Mouse (Mus musculus) CH12.LX (cell line): ENCODE measurements around the gene Nkx2-5. TPM values are rescaled to one million over a fixed set of nuclear protein-coding genes. Genes with fewer than 3 reads are reported as not detected.

Experiments used
- DNase-seq: peaks from one replicate; pipeline ENCODE4 v3.0.0-alpha.2; 2013; ENCODE audit errors: extremely low read depth
- H3K27ac ChIP-seq: 2 replicates; pipeline ENCODE4 v1.5.1; 2012; ENCODE audit warnings: low read depth, mild to moderate bottlenecking, control low read depth, moderate library complexity; ENCODE audit not compliant: insufficient read depth
- H3K27me3 ChIP-seq: replicated peaks from 2 replicates; pipeline ENCODE3; 2012; ENCODE audit warnings: inconsistent platforms
- H3K36me3 ChIP-seq, 2 experiments: replicated peaks in 1 of 2; 2 replicates each; pipeline versions ENCODE3 to v1.6.1; 2012; ENCODE audit warnings: inconsistent platforms in 1 of 2, low read length in 1 of 2, mild to moderate bottlenecking in 1 of 2, mixed read lengths in 1 of 2, moderate library complexity in 1 of 2; ENCODE audit not compliant: control insufficient read depth in 1 of 2, insufficient read depth in 1 of 2
- H3K4me1 ChIP-seq, 2 experiments: 2 replicates each; pipeline ENCODE4 v1.6.1; 2012; ENCODE audit warnings: inconsistent platforms in 1 of 2, moderate library complexity in 1 of 2; ENCODE audit not compliant: insufficient read depth in 2 of 2, control insufficient read depth in 1 of 2
- H3K4me2 ChIP-seq: 2 replicates; pipeline ENCODE4 v1.6.1; 2012; ENCODE audit warnings: low read depth, mild to moderate bottlenecking, control low read depth; ENCODE audit not compliant: poor library complexity, insufficient read depth, severe bottlenecking
- H3K4me3 ChIP-seq, 3 experiments: fragments of 150-350 bp in 1 of 3; sonication (generic) in 1 of 3; replicated peaks in 1 of 3; 2 replicates each; pipeline versions ENCODE3 to v1.5.1; 2011 to 2012; ENCODE audit warnings: low read depth in 2 of 3, low read length in 2 of 3, mild to moderate bottlenecking in 2 of 3, moderate library complexity in 2 of 3, control low read depth in 1 of 3, improper control_type of control experiment in 1 of 3, inconsistent platforms in 1 of 3, mixed read lengths in 1 of 3; ENCODE audit not compliant: poor library complexity in 1 of 3
- H3K79me2 ChIP-seq: replicated peaks from 2 replicates; pipeline ENCODE4 v1.6.1; 2012; ENCODE audit warnings: mild to moderate bottlenecking, moderate library complexity; ENCODE audit not compliant: control insufficient read depth, poor library complexity, insufficient read depth, severe bottlenecking; ENCODE audit errors: extremely low read depth
- H3K9ac ChIP-seq: 2 replicates; pipeline ENCODE4 v1.6.1; 2012; ENCODE audit warnings: low read depth, mild to moderate bottlenecking, control low read depth, moderate library complexity; ENCODE audit not compliant: insufficient read depth
- H3K9me3 ChIP-seq: replicated peaks from 2 replicates; pipeline ENCODE3; 2012; ENCODE audit warnings: low read length, inconsistent platforms, mixed read lengths
- CHD1 ChIP-seq: IDR thresholded peaks from 2 replicates; pipeline ENCODE4 v1.6.1; 2012; ENCODE audit warnings: low read depth, low read length, improper control_type of control experiment, inconsistent platforms
- EP300 ChIP-seq: IDR thresholded peaks from 2 replicates; pipeline ENCODE4 v1.6.1; 2011; ENCODE audit warnings: low read length, improper control_type of control experiment
- GABPA ChIP-seq: IDR thresholded peaks from 2 replicates; pipeline ENCODE4 v1.6.1; 2012; ENCODE audit warnings: low read depth, low read length, improper control_type of control experiment, inconsistent platforms; ENCODE audit not compliant: insufficient replicate concordance
- HCFC1 ChIP-seq: IDR thresholded peaks from 2 replicates; pipeline ENCODE4 v1.6.1; 2012; ENCODE audit warnings: low read depth, mild to moderate bottlenecking, inconsistent platforms, low read length, improper control_type of control experiment
- KAT2A ChIP-seq: IDR thresholded peaks from 2 replicates; pipeline ENCODE4 v1.6.1; 2012; ENCODE audit warnings: low read length, improper control_type of control experiment, inconsistent platforms; ENCODE audit not compliant: insufficient replicate concordance
- MAX ChIP-seq: IDR thresholded peaks from 2 replicates; pipeline ENCODE4 v1.6.1; 2011; ENCODE audit warnings: low read length, improper control_type of control experiment
- MAZ ChIP-seq: IDR thresholded peaks from 2 replicates; pipeline ENCODE4 v1.6.1; 2012; ENCODE audit warnings: low read depth, mild to moderate bottlenecking, inconsistent platforms, low read length, improper control_type of control experiment, moderate library complexity
- MYC ChIP-seq: IDR thresholded peaks from 2 replicates; pipeline ENCODE4 v1.6.1; 2011; ENCODE audit warnings: low read depth, mild to moderate bottlenecking, improper control_type of control experiment, low read length
- NRF1 ChIP-seq: IDR thresholded peaks from 2 replicates; pipeline ENCODE4 v1.6.1; 2014; ENCODE audit warnings: low read depth, mild to moderate bottlenecking, inconsistent platforms, low read length, improper control_type of control experiment, moderate library complexity
- POLR2A ChIP-seq: IDR thresholded peaks from 2 replicates; pipeline ENCODE4 v1.6.1; 2011; ENCODE audit warnings: low read depth, mild to moderate bottlenecking, improper control_type of control experiment, low read length
- POLR2AphosphoS2 ChIP-seq: IDR thresholded peaks from 2 replicates; pipeline ENCODE4 v1.6.1; 2011; ENCODE audit warnings: low read depth, low read length, improper control_type of control experiment
- RAD21 ChIP-seq: IDR thresholded peaks from 2 replicates; pipeline ENCODE4 v1.6.1; 2011; ENCODE audit warnings: low read depth, mild to moderate bottlenecking, low read length, improper control_type of control experiment, moderate library complexity
- SIN3A ChIP-seq: IDR thresholded peaks from 2 replicates; pipeline ENCODE4 v1.6.1; 2012; ENCODE audit warnings: low read length, improper control_type of control experiment, inconsistent platforms
- TBP ChIP-seq: conservative IDR thresholded peaks from 2 replicates; pipeline ENCODE4 v1.6.1; 2011; ENCODE audit warnings: low read depth, low read length, improper control_type of control experiment
- USF1 ChIP-seq: IDR thresholded peaks from 2 replicates; pipeline ENCODE4 v1.6.1; 2014; ENCODE audit warnings: low read depth, mild to moderate bottlenecking, inconsistent platforms, low read length, improper control_type of control experiment
- ZKSCAN1 ChIP-seq: IDR thresholded peaks from 2 replicates; pipeline ENCODE4 v1.6.1; 2012; ENCODE audit warnings: low read depth, inconsistent platforms, low read length, improper control_type of control experiment, borderline replicate concordance
- ZMIZ1 ChIP-seq: IDR thresholded peaks from 2 replicates; pipeline ENCODE4 v1.6.1; 2012; ENCODE audit warnings: low read depth, mild to moderate bottlenecking, inconsistent platforms, low read length, improper control_type of control experiment
- dilution Hi-C: fragments of 300-500 bp; cut with MboI; formaldehyde crosslinking; loops from 2 replicates; pipeline ENCODE4 v1.14.3; 2020; ENCODE audit warnings: low sequenced_read_pairs; ENCODE audit not compliant: extremely low pct_unique_long_range_greater_than_20kb, extremely low pct_ligation_motif_present
- in situ Hi-C: fragments of 300-500 bp; cut with MboI; formaldehyde crosslinking; loops from 3 replicates; pipeline ENCODE4 v1.14.3; 2019; ENCODE audit warnings: low sequenced_read_pairs, low pct_ligation_motif_present, low pct_unique_long_range_greater_than_20kb, mixed read lengths
- polyA plus RNA-seq: library from polyadenylated mRNA; unstranded; fragments of >175 nt; gene quantifications from 2 replicates; pipeline ENCODE4 v1.2.1, GENCODE M21; 2012; ENCODE audit warnings: low read depth; ENCODE audit not compliant: insufficient read length
- total RNA-seq, 2 experiments: library from RNA; depleted of rRNA; stranded (reverse); fragments of 300-350 nt in 1 of 2; fragments of >200 nt in 1 of 2; gene quantifications; 2 replicates each; pipeline ENCODE4 v1.2.3; 2012 to 2014

The Nkx2-5 gene
- total and polyA plus RNA-seq, 3 experiments = not detected

DNA sequence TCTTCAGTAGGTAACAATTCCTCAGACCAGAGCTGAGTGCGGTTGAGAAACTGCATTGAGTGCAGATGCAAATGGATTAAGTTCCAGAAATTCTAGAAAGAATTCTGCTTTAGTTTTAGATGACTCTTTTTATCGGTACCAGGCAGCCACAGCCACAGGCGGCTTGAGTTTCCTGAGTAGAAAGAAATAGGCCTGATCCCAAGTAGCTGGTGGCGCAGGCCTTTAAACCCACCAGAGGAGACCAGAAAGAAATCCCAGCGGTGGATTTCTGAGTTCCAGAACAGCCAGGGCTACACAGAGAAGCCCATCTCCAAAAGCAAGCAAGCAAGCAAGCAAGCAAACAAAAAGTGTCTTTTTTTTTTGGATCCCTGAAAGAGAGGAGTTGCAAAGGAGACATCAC lies 8.4 kb downstream of the Nkx2-5 start:
- no peak for DNase-seq
- Histone ChIP-seq H3K27me3 (no peaks in the 10 kb centered on the region), H3K4me2 (no peak overlapping the region), H3K4me1 (peaks cover 4% of the 10 kb centered on the region in 2 experiments), H3K9me3 (peaks cover 12% of the 10 kb centered on the region), H3K79me2 (no peaks in the 10 kb centered on the region), H3K27ac (no peak overlapping the region), H3K9ac (no peak overlapping the region), H3K36me3 (no peaks in the 10 kb centered on the region), H3K4me3 (no peak overlapping the region)
- dilution Hi-C loops = no loop called here
- TF ChIP-seq GABPA = no peak
- no peak for TF ChIP-seq POLR2AphosphoS2
- TF ChIP-seq USF1 = no peak
- no peak for TF ChIP-seq CHD1
- TF ChIP-seq MAZ = no peak
- TF ChIP-seq EP300 = no peak
- TF ChIP-seq ZMIZ1 = no peak
- no peak for TF ChIP-seq ZKSCAN1
- in situ Hi-C loops = no loop called here

DNA sequence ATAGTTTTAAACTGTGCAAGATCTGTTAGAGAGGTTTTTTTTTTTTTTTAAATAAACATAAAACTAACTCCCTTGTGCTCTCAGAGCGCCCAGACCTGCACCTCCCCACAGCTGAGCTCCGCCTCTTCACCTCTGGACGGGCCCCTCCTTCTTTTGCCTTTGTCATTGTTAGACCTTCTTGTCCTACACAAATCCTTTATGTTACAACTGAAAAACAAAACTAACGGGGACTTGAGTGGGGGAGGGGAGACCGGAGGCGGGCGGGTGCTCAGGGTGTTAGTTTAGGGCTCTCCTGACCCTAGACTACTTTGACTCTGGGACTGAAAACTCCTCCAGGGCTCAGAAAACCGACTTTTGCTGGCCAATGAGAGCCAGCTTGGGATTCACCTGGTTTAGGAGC lies 8.9 kb downstream of the Nkx2-5 start:
- peaks cover 10% of the 10 kb centered on the region for H3K9me3 ChIP-seq
- dilution Hi-C loops (no loop called here), in situ Hi-C loops (no loop called here)
- H3K79me2 ChIP-seq = no peaks in the 10 kb centered on the region
- H3K9ac ChIP-seq = no peak overlapping the region
- TF ChIP-seq ZMIZ1 (no peak), TBP (no peak), EP300 (no peak), NRF1 (no peak), POLR2A (no peak), POLR2AphosphoS2 (no peak), SIN3A (no peak), USF1 (no peak), MYC (no peak), RAD21 (no peak), KAT2A (no peak), MAZ (no peak), MAX (no peak), HCFC1 (no peak)
- no peak for DNase-seq
- no peaks in the 10 kb centered on the region for H3K36me3 ChIP-seq
- H3K27ac ChIP-seq = no peak overlapping the region
- H3K4me1 ChIP-seq = peaks cover 4% of the 10 kb centered on the region in 2 experiments
- H3K4me2 ChIP-seq = no peak overlapping the region
- no peak overlapping the region for H3K4me3 ChIP-seq
- no peaks in the 10 kb centered on the region for H3K27me3 ChIP-seq
